Mouse (Mus musculus): Measurements from ENCODE around the gene Lrrc4.

Lrrc4 gene

DNA sequence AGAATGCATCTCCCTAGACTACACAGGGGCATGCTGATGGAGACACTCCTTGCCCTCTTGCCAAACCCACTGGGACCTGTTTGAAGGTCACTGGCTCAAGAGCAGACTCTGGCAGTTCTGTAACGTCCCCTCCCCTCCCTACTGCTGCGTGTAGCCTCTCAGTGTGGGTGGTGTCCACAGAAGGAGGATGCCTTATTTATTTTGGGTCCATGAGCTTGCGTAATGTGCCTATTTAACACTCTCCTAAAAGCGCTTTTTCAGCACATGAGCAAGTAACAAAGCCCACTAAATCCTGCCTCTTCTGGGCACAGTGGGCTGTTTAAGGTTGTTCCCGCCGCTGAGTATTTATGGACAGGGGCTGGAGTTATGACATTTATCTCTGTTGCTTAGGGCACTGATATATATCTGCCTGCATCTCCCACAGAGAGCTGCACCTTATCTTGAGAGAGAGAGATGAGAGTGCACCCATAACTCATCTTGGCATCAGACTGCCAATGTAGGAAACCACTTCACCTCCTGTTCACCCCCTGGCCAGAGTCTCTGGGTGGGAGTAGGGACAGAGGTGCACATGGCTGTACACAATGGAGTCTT lies 63.6 kb downstream of the Lrrc4 start:
- TF ChIP-seq NANOG (IDR thresholded peaks at IDR 0.05; ENCODE audit: borderline replicate concordance, low read length) = no peak
- TF ChIP-seq POU5F1 (IDR thresholded peaks at IDR 0.05; ENCODE audit: borderline replicate concordance, low read length) = no peak
- TF ChIP-seq CTCF (conservative IDR thresholded peaks at IDR 0.05; ENCODE audit: low read length) = no peak
- H3K36me3 ChIP-seq (ENCODE audit: insufficient read depth, low read length) = peaks cover 39% of the 10 kb centered on the region
- H3K4me3 ChIP-seq (replicated peaks; ENCODE audit: low read length) = no peak overlapping the region
- H3K4me1 ChIP-seq (replicated peaks; ENCODE audit: low read depth, low read length) = peaks cover 32% of the 10 kb centered on the region
- H3K27me3 ChIP-seq (ENCODE audit: insufficient read depth, low read length) = no peaks in the 10 kb centered on the region
- H3K9me3 ChIP-seq (ENCODE audit: low read length) = peaks cover 4% of the 10 kb centered on the region; the same call in 1 of the 2 replicates

DNA sequence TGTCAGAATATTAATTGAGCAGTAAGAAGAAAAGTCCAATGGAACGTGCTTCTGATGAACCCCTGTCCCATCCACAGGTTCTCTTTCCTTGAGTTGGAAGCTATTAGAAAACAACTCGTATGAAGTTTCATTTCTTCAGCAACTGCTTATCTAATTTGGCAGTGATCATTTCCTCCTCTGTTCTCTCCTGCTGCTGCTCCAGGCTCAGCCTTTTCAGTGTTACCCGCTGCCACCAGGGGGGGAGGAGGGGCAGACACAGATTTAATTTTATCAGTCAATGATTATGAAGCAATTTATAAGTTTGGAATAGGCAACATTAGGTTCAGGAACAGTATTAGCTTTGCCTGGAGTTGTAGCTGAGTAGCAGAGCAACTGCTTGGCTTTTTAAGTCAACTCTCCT lies 64.9 kb downstream of the Lrrc4 start:
- Histone ChIP-seq H3K4me1 (replicated peaks; ENCODE audit: low read depth, low read length) (peaks cover 36% of the 10 kb centered on the region), H3K9me3 (ENCODE audit: low read length) (peaks cover 4% of the 10 kb centered on the region; the same call in 1 of the 2 replicates), H3K4me3 (replicated peaks; ENCODE audit: low read length) (no peak overlapping the region), H3K36me3 (ENCODE audit: insufficient read depth, low read length) (peaks cover 39% of the 10 kb centered on the region), H3K27me3 (ENCODE audit: insufficient read depth, low read length) (no peaks in the 10 kb centered on the region)
- TF ChIP-seq POU5F1 (IDR thresholded peaks at IDR 0.05; ENCODE audit: borderline replicate concordance, low read length) (no peak), NANOG (IDR thresholded peaks at IDR 0.05; ENCODE audit: borderline replicate concordance, low read length) (no peak), CTCF (conservative IDR thresholded peaks at IDR 0.05; ENCODE audit: low read length) (no peak)

DNA sequence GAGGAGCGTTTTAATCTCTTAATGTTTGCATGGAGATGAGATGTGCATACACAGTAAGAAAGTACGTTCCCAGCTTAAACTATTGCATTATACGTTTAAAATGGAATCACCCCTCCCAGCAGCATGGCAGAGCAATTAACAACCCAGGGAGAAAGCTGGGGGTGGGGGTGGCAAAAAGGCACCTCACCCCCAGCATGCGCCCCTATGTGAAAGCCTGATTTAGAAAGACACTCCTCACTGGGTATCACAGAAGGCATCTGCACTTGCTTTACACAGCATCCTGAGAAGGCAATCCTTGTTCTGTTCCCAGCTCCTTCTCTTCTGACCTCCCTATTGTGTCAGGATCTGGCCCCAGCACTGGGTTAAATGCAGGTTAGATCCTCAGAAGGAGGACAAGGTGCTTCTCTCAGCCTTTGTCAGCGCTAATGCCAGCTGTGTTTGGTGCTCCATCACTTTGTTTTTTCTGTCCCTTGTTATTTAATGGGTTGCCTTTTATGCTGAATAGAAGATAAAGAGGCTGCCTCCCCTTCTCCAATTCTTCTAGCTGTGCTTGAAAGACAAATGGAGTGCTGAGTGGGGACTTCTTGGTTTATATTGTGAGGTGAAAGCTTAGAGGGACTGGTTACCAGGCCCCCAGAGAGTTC lies 69.3 kb downstream of the Lrrc4 start:
- peaks cover 18% of the 10 kb centered on the region; the same call in 1 of the 2 replicates for H3K36me3 ChIP-seq (ENCODE audit: insufficient read depth, low read length)
- H3K9me3 ChIP-seq (ENCODE audit: low read length) = no peaks in the 10 kb centered on the region
- TF ChIP-seq CTCF (conservative IDR thresholded peaks at IDR 0.05; ENCODE audit: low read length) (no peak), NANOG (IDR thresholded peaks at IDR 0.05; ENCODE audit: borderline replicate concordance, low read length) (peak; percentile 54), POU5F1 (IDR thresholded peaks at IDR 0.05; ENCODE audit: borderline replicate concordance, low read length) (no peak)
- H3K27me3 ChIP-seq (ENCODE audit: insufficient read depth, low read length) = no peaks in the 10 kb centered on the region
- H3K4me1 ChIP-seq (replicated peaks; ENCODE audit: low read depth, low read length) = peaks cover 38% of the 10 kb centered on the region
- no peak overlapping the region for H3K4me3 ChIP-seq (replicated peaks; ENCODE audit: low read length)

DNA sequence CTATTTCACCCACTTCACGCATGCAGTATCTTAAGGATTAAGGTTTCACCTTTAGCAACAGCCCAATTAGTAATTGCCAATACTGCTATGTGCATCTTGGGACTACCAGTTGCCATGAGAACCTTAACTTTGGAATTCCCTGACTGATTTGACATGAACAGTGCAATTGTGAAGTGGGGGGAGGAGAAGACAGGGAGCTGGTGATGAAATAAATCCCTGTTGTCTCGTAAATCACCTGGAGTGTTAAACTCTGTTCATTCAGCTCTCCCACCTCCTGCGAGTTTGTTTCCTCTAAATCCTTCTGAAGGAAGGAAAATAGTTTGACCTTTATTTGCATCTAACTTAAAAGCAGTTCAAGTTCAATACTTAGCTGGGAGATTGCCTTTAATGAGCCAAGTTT lies 69.8 kb downstream of the Lrrc4 start:
- TF ChIP-seq POU5F1 (IDR thresholded peaks at IDR 0.05; ENCODE audit: borderline replicate concordance, low read length) (no peak), NANOG (IDR thresholded peaks at IDR 0.05; ENCODE audit: borderline replicate concordance, low read length) (no peak), CTCF (conservative IDR thresholded peaks at IDR 0.05; ENCODE audit: low read length) (no peak)
- Histone ChIP-seq H3K27me3 (ENCODE audit: insufficient read depth, low read length) (no peaks in the 10 kb centered on the region), H3K9me3 (ENCODE audit: low read length) (no peaks in the 10 kb centered on the region), H3K4me1 (replicated peaks; ENCODE audit: low read depth, low read length) (peaks cover 38% of the 10 kb centered on the region), H3K36me3 (ENCODE audit: insufficient read depth, low read length) (peaks cover 14% of the 10 kb centered on the region; the same call in 1 of the 2 replicates), H3K4me3 (replicated peaks; ENCODE audit: low read length) (no peak overlapping the region)

DNA sequence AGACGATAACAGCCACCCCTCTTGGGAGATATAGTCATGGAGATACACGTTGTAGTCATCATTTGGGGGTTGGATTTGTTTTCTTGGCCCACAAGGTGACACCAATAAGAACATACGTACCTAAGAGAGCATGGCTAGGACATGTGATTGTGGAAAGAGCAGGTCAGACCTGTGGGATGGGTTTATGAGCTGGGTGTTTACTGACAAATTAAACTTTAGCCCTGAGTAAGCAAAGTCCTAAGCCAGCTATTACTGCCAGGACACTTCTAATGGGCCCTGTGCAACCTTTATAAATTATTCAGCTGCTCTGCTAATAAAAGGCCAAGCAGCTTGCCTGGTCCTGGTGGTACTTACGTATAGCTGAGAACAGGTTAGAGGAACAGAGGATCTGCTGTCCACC lies 73.3 kb downstream of the Lrrc4 start:
- H3K4me1 ChIP-seq (replicated peaks; ENCODE audit: low read depth, low read length) = peaks cover 38% of the 10 kb centered on the region
- H3K4me3 ChIP-seq (replicated peaks; ENCODE audit: low read length) = no peak overlapping the region
- TF ChIP-seq NANOG (IDR thresholded peaks at IDR 0.05; ENCODE audit: borderline replicate concordance, low read length) (no peak), POU5F1 (IDR thresholded peaks at IDR 0.05; ENCODE audit: borderline replicate concordance, low read length) (no peak), CTCF (conservative IDR thresholded peaks at IDR 0.05; ENCODE audit: low read length) (no peak)
- peaks cover 23% of the 10 kb centered on the region for H3K36me3 ChIP-seq (ENCODE audit: insufficient read depth, low read length)
- H3K27me3 ChIP-seq (ENCODE audit: insufficient read depth, low read length) = no peaks in the 10 kb centered on the region
- H3K9me3 ChIP-seq (ENCODE audit: low read length) = no peaks in the 10 kb centered on the region

DNA sequence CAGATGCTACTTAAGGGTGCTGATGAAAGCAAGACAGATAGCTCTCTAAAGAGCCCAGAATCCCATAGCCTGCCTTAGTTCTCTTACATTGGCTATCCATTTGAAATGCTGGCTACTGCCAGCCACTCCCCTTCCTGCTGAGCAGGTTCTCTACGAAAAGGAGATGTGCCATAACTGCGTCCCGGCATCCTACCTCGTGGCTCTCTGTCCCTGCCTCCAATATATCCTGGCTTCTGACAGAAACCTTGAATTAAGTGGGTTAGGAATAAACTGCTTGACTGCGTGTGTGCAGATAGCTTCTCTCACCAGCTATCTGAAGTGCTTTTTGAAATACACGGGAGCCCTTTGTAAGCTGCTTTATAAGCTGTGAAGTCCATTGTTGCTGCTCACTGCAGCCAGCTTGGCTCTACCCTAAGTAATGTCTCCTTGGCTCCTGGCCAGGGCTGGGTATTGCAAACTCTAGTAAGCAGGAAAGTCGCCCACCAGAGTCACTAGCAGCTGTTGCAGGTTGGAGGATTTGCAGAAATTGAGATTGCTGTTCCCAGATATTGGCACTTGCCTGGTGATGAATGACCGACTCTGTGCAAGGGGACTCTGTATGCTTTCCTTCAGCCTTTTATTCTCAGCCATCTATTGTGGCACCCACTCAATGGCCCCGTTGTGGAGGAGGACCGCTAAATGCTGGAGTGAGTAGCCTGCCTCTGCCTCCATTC lies 75.1 kb downstream of the Lrrc4 start:
- Histone ChIP-seq H3K9me3 (ENCODE audit: low read length) (no peaks in the 10 kb centered on the region), H3K36me3 (ENCODE audit: insufficient read depth, low read length) (peaks cover 26% of the 10 kb centered on the region), H3K4me1 (replicated peaks; ENCODE audit: low read depth, low read length) (peaks cover 22% of the 10 kb centered on the region), H3K4me3 (replicated peaks; ENCODE audit: low read length) (no peak overlapping the region), H3K27me3 (ENCODE audit: insufficient read depth, low read length) (no peaks in the 10 kb centered on the region)
- TF ChIP-seq POU5F1 (IDR thresholded peaks at IDR 0.05; ENCODE audit: borderline replicate concordance, low read length) = no peak
- TF ChIP-seq NANOG (IDR thresholded peaks at IDR 0.05; ENCODE audit: borderline replicate concordance, low read length) = no peak
- no peak for TF ChIP-seq CTCF (conservative IDR thresholded peaks at IDR 0.05; ENCODE audit: low read length)

DNA sequence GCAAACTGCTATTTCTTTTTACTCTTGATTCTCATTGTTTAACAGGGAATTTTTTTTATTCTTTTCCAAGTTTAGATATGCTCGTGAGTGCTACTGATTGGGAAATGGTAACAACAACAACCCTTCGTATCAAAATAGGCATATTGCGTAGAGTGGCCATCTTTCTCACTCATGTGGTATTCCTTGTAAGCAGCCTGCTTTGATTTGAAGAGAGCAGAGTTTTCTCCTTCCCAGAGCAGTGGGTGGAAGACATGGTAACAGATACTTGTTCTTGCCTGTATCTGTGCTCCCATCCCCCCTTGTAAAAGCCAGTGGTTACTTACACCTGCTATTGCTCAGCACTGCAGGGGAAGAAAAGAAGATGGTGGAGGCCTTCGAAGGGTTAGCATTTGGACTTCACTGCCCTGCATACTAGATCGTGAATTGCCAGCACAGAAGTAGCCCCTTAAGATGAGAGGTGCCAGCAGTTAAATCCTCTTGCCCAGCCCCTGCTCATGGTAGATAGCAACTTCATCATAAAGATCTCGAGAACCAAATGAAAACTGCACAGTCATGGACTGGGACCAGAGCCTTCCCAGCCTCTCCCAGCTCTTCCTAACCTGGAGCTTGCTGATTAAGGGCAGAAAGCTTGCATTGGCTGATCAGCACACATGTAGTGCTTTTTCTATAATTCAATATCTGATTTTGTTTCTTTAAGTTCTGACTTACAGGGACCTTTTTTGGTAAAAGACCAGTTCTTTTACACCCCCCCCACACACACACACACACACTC lies 77.2 kb downstream of the Lrrc4 start:
- Histone ChIP-seq H3K9me3 (ENCODE audit: low read length) (no peaks in the 10 kb centered on the region), H3K4me3 (replicated peaks; ENCODE audit: low read length) (no peak overlapping the region), H3K36me3 (ENCODE audit: insufficient read depth, low read length) (peaks cover 42% of the 10 kb centered on the region), H3K4me1 (replicated peaks; ENCODE audit: low read depth, low read length) (peaks cover 4% of the 10 kb centered on the region; the same call in 1 of the 2 replicates), H3K27me3 (ENCODE audit: insufficient read depth, low read length) (no peaks in the 10 kb centered on the region)
- TF ChIP-seq POU5F1 (IDR thresholded peaks at IDR 0.05; ENCODE audit: borderline replicate concordance, low read length) (no peak), CTCF (conservative IDR thresholded peaks at IDR 0.05; ENCODE audit: low read length) (no peak), NANOG (IDR thresholded peaks at IDR 0.05; ENCODE audit: borderline replicate concordance, low read length) (no peak)

DNA sequence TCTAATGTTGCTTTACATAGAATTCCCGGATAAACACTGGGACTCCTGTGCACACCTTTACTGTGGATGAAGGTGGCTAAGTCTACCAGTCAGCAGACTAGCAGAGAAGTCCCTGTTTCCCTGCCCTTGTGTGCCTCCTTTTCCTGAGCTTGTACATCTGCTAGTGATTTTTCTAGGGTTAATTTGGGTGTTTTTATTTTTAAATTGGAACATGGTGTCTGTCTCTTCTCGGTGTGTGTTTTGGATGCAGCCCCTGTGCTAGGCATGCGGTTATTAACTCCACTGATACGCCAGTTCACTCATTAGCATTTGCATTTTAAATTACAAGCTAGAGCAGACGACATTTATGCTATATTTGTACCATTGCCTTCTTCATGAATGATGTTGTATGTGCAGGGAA lies 77.9 kb downstream of the Lrrc4 start:
- TF ChIP-seq CTCF (conservative IDR thresholded peaks at IDR 0.05; ENCODE audit: low read length) (no peak), NANOG (IDR thresholded peaks at IDR 0.05; ENCODE audit: borderline replicate concordance, low read length) (no peak), POU5F1 (IDR thresholded peaks at IDR 0.05; ENCODE audit: borderline replicate concordance, low read length) (no peak)
- H3K9me3 ChIP-seq (ENCODE audit: low read length) = no peaks in the 10 kb centered on the region
- no peaks in the 10 kb centered on the region for H3K27me3 ChIP-seq (ENCODE audit: insufficient read depth, low read length)

More for the DNA sequence above, 77.9 kb downstream of the Lrrc4 start:
- H3K4me1 ChIP-seq (replicated peaks; ENCODE audit: low read depth, low read length) = peaks cover 9% of the 10 kb centered on the region
- H3K4me3 ChIP-seq (replicated peaks; ENCODE audit: low read length) = no peak overlapping the region
- H3K36me3 ChIP-seq (ENCODE audit: insufficient read depth, low read length) = peaks cover 42% of the 10 kb centered on the region
